Mouse (Mus musculus): ENCODE data around the gene Tmbim4. TPM values are rescaled to one million over a fixed set of nuclear protein-coding genes. Genes with fewer than 3 reads are reported as not detected.
"Not testable (repeated sequence)": the region's sequence is repeated elsewhere in the genome, so short reads cannot be mapped to it uniquely, and the experiment has no call there.

Gene Tmbim4
- polyA plus RNA-seq, 1 experiment = 117 TPM

- no peak overlapping the region for H3K27ac ChIP-seq (replicated peaks; ENCODE audit: low read depth, low read length)
Measured at GRCm38 (mm10) chr10:120210096-120210495, 8.7 kb downstream of the Tmbim4 start.

DNA sequence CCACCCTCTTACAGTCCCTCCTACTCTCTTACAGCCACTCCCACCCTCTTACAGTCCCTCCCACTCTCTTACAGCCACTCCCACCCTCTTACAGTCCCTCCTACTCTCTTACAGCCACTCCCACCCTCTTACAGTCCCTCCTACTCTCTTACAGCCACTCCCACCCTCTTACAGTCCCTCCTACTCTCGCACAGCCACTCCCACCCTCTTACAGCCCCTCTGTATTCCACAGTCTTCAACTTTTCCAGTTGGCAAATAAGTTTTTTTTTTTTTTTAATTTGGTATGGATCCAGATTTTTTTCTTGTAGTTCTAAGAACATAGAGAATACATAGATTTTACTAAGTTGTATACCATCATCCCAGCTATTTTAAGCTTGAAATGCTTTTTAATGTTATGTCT lies 15.7 kb downstream of the Tmbim4 start:
- H3K4me3 ChIP-seq (ENCODE audit: insufficient read depth, low read depth, low read length); H3K27ac ChIP-seq (replicated peaks; ENCODE audit: low read depth, low read length); H3K4me1 ChIP-seq (ENCODE audit: control insufficient read depth, insufficient read depth, insufficient read length, low read length): not testable (repeated sequence)

More at GRCm38 (mm10) chr10:120210096-120210495, 8.7 kb downstream of the Tmbim4 start:
- peak overlapping the region; percentile 75 for H3K4me3 ChIP-seq (ENCODE audit: insufficient read depth, low read depth, low read length)
- peaks cover 2% of the 10 kb centered on the region; the same call in 1 of the 2 replicates for H3K4me1 ChIP-seq (ENCODE audit: control insufficient read depth, insufficient read depth, insufficient read length, low read length)

DNA sequence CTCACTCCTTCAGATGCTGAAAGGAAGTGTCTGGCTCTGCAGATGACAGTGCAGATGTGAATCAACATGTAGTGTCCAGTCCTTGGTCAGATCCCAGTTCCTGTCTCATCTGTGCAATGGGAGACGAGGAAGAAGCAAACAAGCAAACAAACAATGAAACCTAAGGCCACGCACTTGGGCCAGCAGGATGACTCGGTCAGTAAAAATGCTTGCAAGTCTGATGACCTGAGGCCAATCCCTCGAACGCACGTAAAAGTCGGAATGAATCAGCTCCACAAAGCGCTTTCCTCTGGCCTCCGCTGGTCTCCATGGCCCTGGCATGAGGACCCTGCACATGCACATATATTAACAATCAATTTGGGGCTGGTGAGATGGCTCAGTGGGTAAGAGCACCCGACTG lies 17.6 kb downstream of the Tmbim4 start:
- no peak overlapping the region for H3K27ac ChIP-seq (replicated peaks; ENCODE audit: low read depth, low read length)

DNA sequence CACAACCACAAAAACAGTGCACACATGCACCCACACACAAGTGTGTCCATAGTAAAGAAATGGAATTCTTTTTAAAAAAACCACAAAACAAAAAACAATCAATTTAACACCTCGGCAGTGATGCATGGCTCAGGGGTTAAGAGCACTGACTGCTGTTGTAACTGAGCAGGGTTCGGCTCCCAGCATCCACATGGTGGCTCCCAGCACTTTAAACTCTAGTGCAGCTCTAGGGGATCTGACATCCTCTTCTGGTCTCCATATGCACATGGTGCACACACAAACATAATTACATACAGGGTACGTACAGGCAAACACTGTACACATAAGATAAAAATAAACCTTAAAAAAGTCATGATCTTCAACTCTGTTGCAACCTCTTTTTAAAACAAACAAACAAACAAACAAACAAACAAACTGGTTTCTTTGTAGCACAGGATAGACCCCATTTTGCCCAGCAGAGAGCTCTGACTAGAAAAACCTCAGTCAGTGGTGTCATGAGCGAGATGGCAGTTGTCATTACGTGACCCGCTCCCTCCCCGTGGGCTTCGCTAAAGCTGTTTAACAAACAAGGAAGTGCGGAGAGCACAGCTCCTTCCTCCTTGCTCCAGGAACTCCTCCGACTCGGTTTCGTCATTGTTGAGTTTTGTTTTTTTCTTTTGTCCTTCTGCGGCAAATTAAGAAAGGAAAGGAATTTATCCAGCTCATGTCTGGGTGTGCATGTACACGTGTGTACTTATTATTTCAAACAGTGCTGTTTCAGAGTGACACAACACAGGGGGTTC lies 18.4 kb downstream of the Tmbim4 start:
- Histone ChIP-seq H3K27ac (replicated peaks; ENCODE audit: low read depth, low read length) (peak overlapping the region; percentile 55; the same call in 1 of the 2 replicates), H3K4me1 (ENCODE audit: control insufficient read depth, insufficient read depth, insufficient read length, low read length) (no peaks in the 10 kb centered on the region), H3K4me3 (ENCODE audit: insufficient read depth, low read depth, low read length) (0 out of 2 replicates have a peak overlapping the region, but pooled peaks have one; percentile 5)

More for the DNA sequence above, 17.6 kb downstream of the Tmbim4 start:
- Histone ChIP-seq H3K4me3 (ENCODE audit: insufficient read depth, low read depth, low read length) (no peak overlapping the region), H3K4me1 (ENCODE audit: control insufficient read depth, insufficient read depth, insufficient read length, low read length) (no peaks in the 10 kb centered on the region)

GRCm38 (mm10) chr10:120220776-120221175 lies 19.4 kb downstream of the Tmbim4 start:
- Histone ChIP-seq H3K27ac (replicated peaks; ENCODE audit: low read depth, low read length) (0 out of 2 replicates have a peak overlapping the region, but pooled peaks have one; percentile 2), H3K4me3 (ENCODE audit: insufficient read depth, low read depth, low read length) (no peak overlapping the region), H3K4me1 (ENCODE audit: control insufficient read depth, insufficient read depth, insufficient read length, low read length) (no peaks in the 10 kb centered on the region)

- Histone ChIP-seq H3K4me1 (ENCODE audit: control insufficient read depth, insufficient read depth, insufficient read length, low read length) (peaks cover 2% of the 10 kb centered on the region; the same call in 1 of the 2 replicates), H3K4me3 (ENCODE audit: insufficient read depth, low read depth, low read length) (peak within 1 kb of the TSS; percentile 93), H3K27ac (replicated peaks; ENCODE audit: low read depth, low read length) (peak within 1 kb of the TSS; percentile 60)
Measured at GRCm38 (mm10) chr10:120226871-120227661, 25.7 kb downstream of the Tmbim4 start, which contains the start of gene Llph. Llph (plus strand) TSS chr10:120227070.

- no peak overlapping the region for H3K27ac ChIP-seq (replicated peaks; ENCODE audit: low read depth, low read length)
- peaks cover 2% of the 10 kb centered on the region; the same call in 1 of the 2 replicates for H3K4me1 ChIP-seq (ENCODE audit: control insufficient read depth, insufficient read depth, insufficient read length, low read length)
- no peak overlapping the region for H3K4me3 ChIP-seq (ENCODE audit: insufficient read depth, low read depth, low read length)
Measured at GRCm38 (mm10) chr10:120231718-120232117, 30.3 kb downstream of the Tmbim4 start.

DNA sequence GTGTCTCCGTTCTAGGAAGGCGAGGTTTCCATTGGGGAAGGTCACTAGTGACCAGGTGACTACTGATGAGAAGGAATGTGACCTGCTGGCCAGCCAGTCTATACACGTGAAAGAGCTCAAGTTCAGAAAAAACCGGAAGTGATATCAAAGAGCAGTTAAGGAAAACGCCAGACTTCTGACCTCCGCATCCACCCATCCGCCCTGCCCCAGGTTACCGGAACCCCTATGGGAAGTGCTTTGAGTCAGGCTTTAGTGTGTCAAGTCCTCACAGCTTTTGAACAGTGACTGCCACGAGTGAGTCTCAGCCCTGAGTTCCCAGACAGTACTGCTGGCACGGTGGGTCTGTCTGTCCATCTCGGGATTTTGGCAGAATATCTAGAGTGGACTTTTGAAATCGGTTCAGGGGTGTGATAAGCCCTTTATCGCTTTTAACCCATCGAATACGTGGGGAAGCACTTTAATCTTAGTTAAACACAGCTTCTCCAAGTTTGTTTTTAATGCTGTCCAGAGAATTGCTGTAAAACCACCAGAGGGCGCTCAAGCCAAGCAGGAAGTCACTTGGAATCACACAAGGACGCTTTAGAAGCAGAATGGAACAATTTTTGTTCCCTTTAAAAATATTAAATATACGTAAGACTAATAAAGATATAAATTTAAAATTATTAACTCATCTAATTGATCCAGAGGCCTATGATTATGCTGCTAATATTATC lies 32.4 kb downstream of the Tmbim4 start:
- peak overlapping the region; percentile 15; the same call in 1 of the 2 replicates for H3K27ac ChIP-seq (replicated peaks; ENCODE audit: low read depth, low read length)

GRCm38 (mm10) chr10:120236855-120237254 lies 35.5 kb downstream of the Tmbim4 start:
- no peaks in the 10 kb centered on the region for H3K4me1 ChIP-seq (ENCODE audit: control insufficient read depth, insufficient read depth, insufficient read length, low read length)
- H3K4me3 ChIP-seq (ENCODE audit: insufficient read depth, low read depth, low read length) = no peak overlapping the region
- no peak overlapping the region for H3K27ac ChIP-seq (replicated peaks; ENCODE audit: low read depth, low read length)

More for the DNA sequence above, 32.4 kb downstream of the Tmbim4 start:
- H3K4me3 ChIP-seq (ENCODE audit: insufficient read depth, low read depth, low read length) = peak overlapping the region; percentile 49
- H3K4me1 ChIP-seq (ENCODE audit: control insufficient read depth, insufficient read depth, insufficient read length, low read length) = no peaks in the 10 kb centered on the region

GRCm38 (mm10) chr10:120238241-120238640 lies 36.9 kb downstream of the Tmbim4 start:
- Histone ChIP-seq H3K4me1 (ENCODE audit: control insufficient read depth, insufficient read depth, insufficient read length, low read length) (no peaks in the 10 kb centered on the region), H3K4me3 (ENCODE audit: insufficient read depth, low read depth, low read length) (no peak overlapping the region), H3K27ac (replicated peaks; ENCODE audit: low read depth, low read length) (no peak overlapping the region)

GRCm38 (mm10) chr10:120239476-120239875 lies 38.1 kb downstream of the Tmbim4 start:
- no peaks in the 10 kb centered on the region for H3K4me1 ChIP-seq (ENCODE audit: control insufficient read depth, insufficient read depth, insufficient read length, low read length)
- no peak overlapping the region for H3K4me3 ChIP-seq (ENCODE audit: insufficient read depth, low read depth, low read length)
- no peak overlapping the region for H3K27ac ChIP-seq (replicated peaks; ENCODE audit: low read depth, low read length)

- Histone ChIP-seq H3K4me3 (ENCODE audit: insufficient read depth, low read depth, low read length) (no peak overlapping the region), H3K4me1 (ENCODE audit: control insufficient read depth, insufficient read depth, insufficient read length, low read length) (no peaks in the 10 kb centered on the region), H3K27ac (replicated peaks; ENCODE audit: low read depth, low read length) (no peak overlapping the region)
Measured at GRCm38 (mm10) chr10:120242421-120242820, 41.0 kb downstream of the Tmbim4 start.

DNA sequence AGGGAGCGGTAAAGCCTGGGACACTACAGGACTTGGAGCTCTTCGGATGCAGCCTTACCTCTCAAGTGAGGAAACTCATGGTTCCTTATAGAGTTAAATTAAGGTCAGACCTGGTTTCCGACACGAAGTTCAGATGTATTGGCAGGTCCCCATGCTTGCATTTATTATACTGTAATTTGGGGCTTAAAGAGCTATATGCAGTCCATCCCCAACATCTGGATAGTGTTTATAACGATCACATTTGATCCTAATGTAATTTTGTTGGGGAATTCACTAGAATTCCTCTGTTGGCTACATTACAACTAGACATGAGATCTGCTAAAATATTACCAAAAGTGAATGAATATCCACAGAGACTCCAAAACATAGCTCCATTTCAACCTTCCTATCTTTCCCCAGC lies 44.3 kb downstream of the Tmbim4 start:
- Histone ChIP-seq H3K27ac (replicated peaks; ENCODE audit: low read depth, low read length) (no peak overlapping the region), H3K4me1 (ENCODE audit: control insufficient read depth, insufficient read depth, insufficient read length, low read length) (no peaks in the 10 kb centered on the region), H3K4me3 (ENCODE audit: insufficient read depth, low read depth, low read length) (no peak overlapping the region)

DNA sequence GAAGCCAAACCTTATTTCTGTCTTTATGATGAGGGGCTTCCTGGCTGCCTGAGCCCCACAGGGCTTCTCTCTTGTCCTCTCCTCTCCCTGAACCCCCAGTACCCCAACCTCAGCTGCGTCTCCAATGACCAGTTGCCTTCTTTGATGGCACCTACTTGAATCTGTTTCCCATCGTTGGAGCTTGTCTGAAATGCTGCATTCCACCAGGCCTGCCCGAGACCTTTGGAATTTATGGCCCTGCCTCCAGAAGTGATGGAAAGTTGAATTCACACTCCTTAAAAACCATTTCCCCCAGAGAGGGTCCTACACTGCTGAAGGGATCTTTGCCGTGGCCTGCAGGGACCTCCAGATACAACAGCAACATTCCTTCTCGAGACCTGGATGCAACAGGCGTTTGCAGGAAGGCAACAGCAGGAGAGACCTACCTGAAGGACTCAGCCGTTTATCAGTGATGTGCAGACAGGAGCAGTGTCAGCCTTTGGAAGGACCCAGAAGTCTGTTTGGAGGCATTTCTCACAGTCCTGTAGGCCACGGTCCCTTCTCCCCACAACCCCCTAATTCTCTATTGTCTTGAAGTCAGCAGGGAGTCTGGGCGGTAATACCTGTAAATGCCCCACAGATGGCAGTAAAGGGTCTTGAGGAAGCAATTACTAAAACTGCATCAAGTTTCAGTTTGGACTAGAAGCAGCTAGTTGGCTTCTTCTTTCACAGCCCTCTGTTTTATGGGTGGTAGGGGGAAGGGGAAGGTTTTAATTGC lies 45.8 kb downstream of the Tmbim4 start:
- Histone ChIP-seq H3K4me1 (ENCODE audit: control insufficient read depth, insufficient read depth, insufficient read length, low read length) (no peaks in the 10 kb centered on the region), H3K27ac (replicated peaks; ENCODE audit: low read depth, low read length) (no peak overlapping the region), H3K4me3 (ENCODE audit: insufficient read depth, low read depth, low read length) (no peak overlapping the region)
